Mouse (Mus musculus) heart, adult 11 months (tissue): Measurements from ENCODE around the gene Serpina16.

Experiments used
- DNase-seq: peaks from one replicate; pipeline ENCODE4 v3.0.0; 2022

Serpina16 gene

GRCm38 (mm10) chr12:103656848-103657626 is 18.9 kb downstream of the Serpina16 start, which contains the start of gene Serpina6:
Serpina6 (minus strand) TSS chr12:103657212.
- DNase-seq: peak; percentile 89

GRCm38 (mm10) chr12:103655123-103656044 is 20.6 kb downstream of the Serpina16 start:
- DNase-seq: peak; percentile 77

GRCm38 (mm10) chr12:103653836-103654235 is 22.1 kb downstream of the Serpina16 start:
- DNase-seq: peak; percentile 34

- no peak for DNase-seq
These were observed 29.6 kb downstream of the Serpina16 start for GRCm38 (mm10) chr12:103646314-103646713.

GRCm38 (mm10) chr12:103644601-103645000 is 31.3 kb downstream of the Serpina16 start:
- DNase-seq: no peak

- no peak for DNase-seq
These were observed 32.1 kb downstream of the Serpina16 start for GRCm38 (mm10) chr12:103643818-103644217.

GRCm38 (mm10) chr12:103643336-103643735 is 32.6 kb downstream of the Serpina16 start:
- DNase-seq: no peak

- DNase-seq: no peak
These were observed 40.1 kb downstream of the Serpina16 start for GRCm38 (mm10) chr12:103635846-103636245.

GRCm38 (mm10) chr12:103634430-103634829 is 41.5 kb downstream of the Serpina16 start:
- no peak for DNase-seq

- DNase-seq: no peak
These were observed 44.7 kb downstream of the Serpina16 start, which contains the start of gene Serpina10 for GRCm38 (mm10) chr12:103631203-103631612. Serpina10 (minus strand) TSS chr12:103631444.
